In genomic region chr3:84645156-84646006, GRCm38 (mm10) we compare ENCODE assay signal across 21 mouse cellular contexts. TPM values are rescaled to one million over a fixed set of nuclear protein-coding genes. Genes with fewer than 3 reads are reported as not detected.
DNase-seq lines count a peak whose midpoint lies in the region; ATAC-seq lines count a peak whose summit lies in the region.
"Had no signal": no experiment of that assay in that cellular context is flagged by ENCODE, and none has a peak within 500 bp of the region (broad histone marks: within the 10 kb centered on the region; RNA-seq: fewer than 3 reads in every experiment).

No protein-coding gene starts in this region.

- H3K27ac ChIP-seq in macrophage = peak overlapping the region; percentile 80
- H3K27ac ChIP-seq in stomach, embryonic 16.5 days (ENCODE audit: low read length) = peak overlapping the region; percentile 88
- H3K27ac ChIP-seq in forebrain, embryonic 16.5 days (ENCODE audit: low read length) = no peak overlapping the region
- H3K27ac ChIP-seq: embryonic facial prominence, embryonic 12.5 days; heart, embryonic 10.5 days had no signal

- peaks cover 7% of the 10 kb centered on the region; the same call in 1 of the 2 replicates for H3K4me1 ChIP-seq in stomach, embryonic 16.5 days (ENCODE audit: control insufficient read depth, insufficient read depth, low read length)
- H3K4me1 ChIP-seq in forebrain, embryonic 16.5 days (replicated peaks; ENCODE audit: control insufficient read depth, insufficient read depth, low read length) = no peaks in the 10 kb centered on the region; the same call in 1 of the 2 replicates
- H3K4me1 ChIP-seq: embryonic facial prominence, embryonic 12.5 days had no signal

- no peaks in the 10 kb centered on the region for H3K27me3 ChIP-seq in stomach, embryonic 16.5 days (ENCODE audit: control insufficient read depth, insufficient read depth, low read length)
- no peaks in the 10 kb centered on the region for H3K27me3 ChIP-seq in forebrain, embryonic 16.5 days (replicated peaks; ENCODE audit: control insufficient read depth, insufficient read depth, low read length)
- H3K27me3 ChIP-seq: embryonic facial prominence, embryonic 12.5 days had no signal

- H3K4me2 ChIP-seq in stomach, embryonic 16.5 days (ENCODE audit: low read depth, low read length) = no peak overlapping the region
- no peak overlapping the region for H3K4me2 ChIP-seq in forebrain, embryonic 16.5 days (ENCODE audit: low read length)
- H3K4me2 ChIP-seq: embryonic facial prominence, embryonic 12.5 days; midbrain, embryonic 11.5 days had no signal

- ATAC-seq in stomach, embryonic 16.5 days (ENCODE audit: insufficient read depth, low FRiP score) = peak; percentile 74; the same call in 1 of the 2 replicates
- ATAC-seq in forebrain, embryonic 16.5 days = no peak
- ATAC-seq: forebrain, embryonic 14.5 days had no signal

- H3K9ac ChIP-seq in stomach, embryonic 16.5 days (ENCODE audit: low read length) = no peak overlapping the region
- H3K9ac ChIP-seq in forebrain, embryonic 16.5 days (replicated peaks; ENCODE audit: low read depth, low read length) = no peak overlapping the region
- H3K9ac ChIP-seq: embryonic facial prominence, embryonic 12.5 days had no signal

- H3K79me2 ChIP-seq in macrophage (ENCODE audit: inconsistent target) = no peaks in the 10 kb centered on the region

- H3K36me3 ChIP-seq in macrophage (ENCODE audit: inconsistent target) = no peaks in the 10 kb centered on the region
- H3K36me3 ChIP-seq in stomach, embryonic 16.5 days (ENCODE audit: control insufficient read depth, insufficient read depth, low read length) = no peaks in the 10 kb centered on the region
- no peaks in the 10 kb centered on the region for H3K36me3 ChIP-seq in forebrain, embryonic 16.5 days (ENCODE audit: control insufficient read depth, insufficient read depth)
- H3K36me3 ChIP-seq: embryonic facial prominence, embryonic 12.5 days; heart, embryonic 10.5 days had no signal

- WGBS in macrophage (ENCODE audit: missing documents) = 71% methylated on average over 9 of the region's 9 CpGs
- 69% methylated on average over 9 of the region's 9 CpGs for WGBS in stomach, embryonic 16.5 days
- WGBS in forebrain, embryonic 16.5 days = 85% methylated on average over 9 of the region's 9 CpGs

- H3K4me3 ChIP-seq in macrophage (ENCODE audit: inconsistent target) = no peak overlapping the region
- H3K4me3 ChIP-seq in stomach, embryonic 16.5 days (replicated peaks; ENCODE audit: low read length) = no peak overlapping the region
- H3K4me3 ChIP-seq in forebrain, embryonic 16.5 days (replicated peaks; ENCODE audit: low read length) = no peak overlapping the region
- H3K4me3 ChIP-seq: embryonic facial prominence, embryonic 12.5 days; heart, embryonic 10.5 days had no signal

- peak; percentile 55 for DNase-seq in urinary bladder, postnatal 25 days (ENCODE audit: low spot score)
- DNase-seq in urinary bladder, postnatal 4 days (ENCODE audit: low spot score in 2 of 2) = no peak
- peak; percentile 54 for DNase-seq in ZHBTc4 (ENCODE audit: low read depth, low spot score)
- DNase-seq in layer of hippocampus, adult 9-11 months = no peak
- no peak for DNase-seq in kidney, postnatal 10 days
- DNase-seq: cerebellum, adult 8-10 months; gastrocnemius, postnatal 36 days; liver; lung, postnatal 10 days; thymus, adult 2 months had no signal

- H3K9me3 ChIP-seq in stomach, embryonic 16.5 days (replicated peaks; ENCODE audit: control insufficient read depth, low read length) = no peaks in the 10 kb centered on the region
- no peaks in the 10 kb centered on the region for H3K9me3 ChIP-seq in forebrain, embryonic 16.5 days (ENCODE audit: control insufficient read depth, low read length)
- H3K9me3 ChIP-seq: embryonic facial prominence, embryonic 12.5 days; heart, embryonic 10.5 days had no signal

RNA-seq across cellular contexts. Expression of gene Tmem154, which starts 20.6 kb away (rescaled TPM):
- 100 to 1,000 TPM in 10 of 26 experiments, 10 to 100 TPM in 11, 1 to 10 TPM in 5; 5.6 to 262 (median 81.4) TPM for total RNA-seq in macrophage (2018; cell fraction: chromatin; rRNA removed)
- total RNA-seq in macrophage (2018; cell fraction: cytosol; rRNA removed) = 100 to 1,000 TPM in 8 of 26 experiments, 10 to 100 TPM in 18; 34.4 to 131 (median 62.0) TPM
- 100 to 1,000 TPM in 6 of 26 experiments, 10 to 100 TPM in 19, 1 to 10 TPM in 1; 9.0 to 177 (median 62.5) TPM for total RNA-seq in macrophage (2018; cell fraction: nucleus; rRNA removed)
- polyA plus RNA-seq in macrophage (2018) = 57.7 to 102 TPM (median 78.1 TPM) in 3 replicates
- polyA plus RNA-seq in stomach, embryonic 16.5 days (2015; fragmentation: Nextera tagmentation; extraction: Ambion mirVana) = 14.8 and 19.1 TPM in 2 replicates
- polyA plus RNA-seq in forebrain, embryonic 16.5 days (2015; fragmentation: Nextera tagmentation; extraction: Ambion mirVana) = 0.85 and 1.2 TPM in 2 replicates

RNA-seq across cellular contexts. Expression of gene Tigd4, which starts 52.0 kb away (rescaled TPM):
- total RNA-seq in macrophage (2018; cell fraction: chromatin; rRNA removed) = under 1 TPM in 1 of 26 experiments, not detected in 25; 0.29 TPM
- total RNA-seq in macrophage (2018; cell fraction: cytosol; rRNA removed) = not detected
- not detected for total RNA-seq in macrophage (2018; cell fraction: nucleus; rRNA removed)
- polyA plus RNA-seq in macrophage (2018) = not detected in 3 replicates
- polyA plus RNA-seq in stomach, embryonic 16.5 days (2015; fragmentation: Nextera tagmentation; extraction: Ambion mirVana) = 0.21 and 0.31 TPM in 2 replicates
- 0.06 TPM in 1 of 2 replicates, not detected in the other for polyA plus RNA-seq in forebrain, embryonic 16.5 days (2015; fragmentation: Nextera tagmentation; extraction: Ambion mirVana)
- total RNA-seq: layer of hippocampus, postnatal 25 days had no signal
- polyA plus RNA-seq: C2C12; forebrain, embryonic 14.5 days; heart, embryonic 10.5 days; kidney, embryonic 14.5 days; large intestine, adult 2 months; midbrain, embryonic 11.5 days; thymus, adult 2 months had no signal

Comparison
In these comparisons a context has a peak if more than half of its experiments do, and no peak if none do; other contexts are left out.
1. DNase-seq: peak in urinary bladder, postnatal 25 days (single experiment) and ZHBTc4 (single experiment); none in urinary bladder, postnatal 4 days (0 of 2), layer of hippocampus, adult 9-11 months (single experiment) and kidney, postnatal 10 days (single experiment).